Mouse (Mus musculus): ENCODE measurements around the gene Nedd4. TPM values are rescaled to one million over a fixed set of nuclear protein-coding genes. Genes with fewer than 3 reads are reported as not detected.

Nedd4 gene
- polyA plus RNA-seq, 1 experiment: 195 TPM

- Histone ChIP-seq H3K36me3 (ENCODE audit: control insufficient read depth, insufficient read depth) (peaks cover 19% of the 10 kb centered on the region), H3K4me3 (no peak overlapping the region), H3K79me2 (ENCODE audit: control insufficient read depth, insufficient read depth) (peaks cover 85% of the 10 kb centered on the region), H3K4me2 (ENCODE audit: low read depth) (peak overlapping the region; percentile 36), H3K27me3 (ENCODE audit: control insufficient read depth, insufficient read depth, insufficient read length) (no peaks in the 10 kb centered on the region), H3ac (ENCODE audit: control insufficient read depth, insufficient read length) (no peak overlapping the region)
- no peak for TF ChIP-seq E2F4 (IDR thresholded peaks at IDR 0.05; ENCODE audit: insufficient read depth)
- no peak for TF ChIP-seq USF1 (IDR thresholded peaks at IDR 0.05; ENCODE audit: low read depth)
- no peak for TF ChIP-seq POLR2AphosphoS2 (IDR thresholded peaks at IDR 0.05; ENCODE audit: insufficient read length, low read depth)
- TF ChIP-seq MAX (IDR thresholded peaks at IDR 0.05; ENCODE audit: low read depth): no peak
- TF ChIP-seq TCF3 (IDR thresholded peaks at IDR 0.05; ENCODE audit: insufficient read length, low read depth): no peak
- TF ChIP-seq MYOG (IDR thresholded peaks at IDR 0.05; ENCODE audit: control insufficient read depth in 1 of 3, insufficient read depth in 1 of 3, insufficient read length in 2 of 3, low read depth in 2 of 3): no peak
- no peak for TF ChIP-seq REST (IDR thresholded peaks at IDR 0.05; ENCODE audit: insufficient read depth, insufficient read length)
- TF ChIP-seq MYOD1 (IDR thresholded peaks at IDR 0.05; ENCODE audit: control insufficient read depth in 1 of 3, insufficient read length in 2 of 3, low read depth in 2 of 3): no peak
- TF ChIP-seq TCF12 (IDR thresholded peaks at IDR 0.05; ENCODE audit: insufficient read depth, poor library complexity, severe bottlenecking): no peak
- no peak for TF ChIP-seq POLR2A (IDR thresholded peaks at IDR 0.05; ENCODE audit: insufficient read length, low read depth)
- no peak for TF ChIP-seq SRF (IDR thresholded peaks at IDR 0.05; ENCODE audit: control insufficient read depth, insufficient read length, low read depth)
- no peak for TF ChIP-seq CEBPB (IDR thresholded peaks at IDR 0.05; ENCODE audit: insufficient read depth, poor library complexity, severe bottlenecking)
Observed at GRCm38 (mm10) chr9:72701441-72701840, 39.3 kb downstream of the Nedd4 start.

- Histone ChIP-seq H3ac (ENCODE audit: control insufficient read depth, insufficient read length) (no peak overlapping the region), H3K4me3 (no peak overlapping the region), H3K79me2 (ENCODE audit: control insufficient read depth, insufficient read depth) (peaks cover 79% of the 10 kb centered on the region), H3K27me3 (ENCODE audit: control insufficient read depth, insufficient read depth, insufficient read length) (no peaks in the 10 kb centered on the region), H3K36me3 (ENCODE audit: control insufficient read depth, insufficient read depth) (peaks cover 19% of the 10 kb centered on the region), H3K4me2 (ENCODE audit: low read depth) (peak overlapping the region; percentile 36)
- TF ChIP-seq TCF12 (IDR thresholded peaks at IDR 0.05; ENCODE audit: insufficient read depth, poor library complexity, severe bottlenecking): no peak
- TF ChIP-seq POLR2AphosphoS2 (IDR thresholded peaks at IDR 0.05; ENCODE audit: insufficient read length, low read depth): no peak
Observed at GRCm38 (mm10) chr9:72702075-72702474, 39.9 kb downstream of the Nedd4 start.

- Histone ChIP-seq H3ac (ENCODE audit: control insufficient read depth, insufficient read length) (no peak overlapping the region), H3K4me2 (ENCODE audit: low read depth) (peak overlapping the region; percentile 16), H3K79me2 (ENCODE audit: control insufficient read depth, insufficient read depth) (peaks cover 76% of the 10 kb centered on the region), H3K27me3 (ENCODE audit: control insufficient read depth, insufficient read depth, insufficient read length) (no peaks in the 10 kb centered on the region), H3K4me3 (no peak overlapping the region), H3K36me3 (ENCODE audit: control insufficient read depth, insufficient read depth) (peaks cover 19% of the 10 kb centered on the region)
- TF ChIP-seq USF1 (IDR thresholded peaks at IDR 0.05; ENCODE audit: low read depth) (no peak), REST (IDR thresholded peaks at IDR 0.05; ENCODE audit: insufficient read depth, insufficient read length) (no peak), POLR2AphosphoS2 (IDR thresholded peaks at IDR 0.05; ENCODE audit: insufficient read length, low read depth) (no peak), E2F4 (IDR thresholded peaks at IDR 0.05; ENCODE audit: insufficient read depth) (no peak), MYOD1 (IDR thresholded peaks at IDR 0.05; ENCODE audit: control insufficient read depth in 1 of 3, insufficient read length in 2 of 3, low read depth in 2 of 3) (no peak)
Observed at GRCm38 (mm10) chr9:72703142-72703541, 41.0 kb downstream of the Nedd4 start.

GRCm38 (mm10) chr9:72703754-72704153 is 41.6 kb downstream of the Nedd4 start:
- no peak overlapping the region for H3K4me3 ChIP-seq
- no peaks in the 10 kb centered on the region for H3K27me3 ChIP-seq (ENCODE audit: control insufficient read depth, insufficient read depth, insufficient read length)
- H3K4me2 ChIP-seq (ENCODE audit: low read depth): peak overlapping the region; percentile 16
- H3K36me3 ChIP-seq (ENCODE audit: control insufficient read depth, insufficient read depth): peaks cover 19% of the 10 kb centered on the region
- no peak overlapping the region for H3ac ChIP-seq (ENCODE audit: control insufficient read depth, insufficient read length)
- TF ChIP-seq MYOD1 (IDR thresholded peaks at IDR 0.05; ENCODE audit: control insufficient read depth in 1 of 3, insufficient read length in 2 of 3, low read depth in 2 of 3): peak in 2 of 3 experiments; percentile 44 to 74
- no peak for TF ChIP-seq USF1 (IDR thresholded peaks at IDR 0.05; ENCODE audit: low read depth)
- H3K79me2 ChIP-seq (ENCODE audit: control insufficient read depth, insufficient read depth): peaks cover 74% of the 10 kb centered on the region

DNA sequence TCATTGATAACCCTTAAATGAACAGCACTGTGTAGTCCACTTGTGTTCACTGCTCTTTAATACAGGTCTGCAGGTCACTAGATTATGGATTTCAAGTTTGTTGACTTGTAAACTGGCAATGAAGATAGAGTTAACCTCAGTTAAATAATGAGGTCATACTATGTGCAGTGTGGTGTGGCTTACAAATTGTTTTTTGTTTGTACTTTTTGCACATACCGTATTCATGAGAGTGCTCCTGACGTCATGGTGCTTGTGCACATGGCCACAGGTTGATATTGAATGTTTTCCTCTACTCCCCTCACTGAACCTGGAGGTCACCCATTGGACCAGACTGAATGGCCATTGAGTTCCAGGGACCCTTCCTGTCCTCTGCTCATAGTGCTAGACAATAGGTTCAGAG is 43.1 kb downstream of the Nedd4 start:
- Histone ChIP-seq H3ac (ENCODE audit: control insufficient read depth, insufficient read length) (no peak overlapping the region), H3K79me2 (ENCODE audit: control insufficient read depth, insufficient read depth) (peaks cover 59% of the 10 kb centered on the region), H3K27me3 (ENCODE audit: control insufficient read depth, insufficient read depth, insufficient read length) (no peaks in the 10 kb centered on the region), H3K4me3 (no peak overlapping the region), H3K4me2 (ENCODE audit: low read depth) (no peak overlapping the region), H3K36me3 (ENCODE audit: control insufficient read depth, insufficient read depth) (peaks cover 26% of the 10 kb centered on the region)
- TF ChIP-seq MYOG (IDR thresholded peaks at IDR 0.05; ENCODE audit: control insufficient read depth in 1 of 3, insufficient read depth in 1 of 3, insufficient read length in 2 of 3, low read depth in 2 of 3): no peak
- no peak for TF ChIP-seq CEBPB (IDR thresholded peaks at IDR 0.05; ENCODE audit: insufficient read depth, poor library complexity, severe bottlenecking)
- TF ChIP-seq POLR2A (IDR thresholded peaks at IDR 0.05; ENCODE audit: insufficient read length, low read depth): no peak
- TF ChIP-seq TCF12 (IDR thresholded peaks at IDR 0.05; ENCODE audit: insufficient read depth, poor library complexity, severe bottlenecking): no peak
- TF ChIP-seq USF1 (IDR thresholded peaks at IDR 0.05; ENCODE audit: low read depth): no peak
- no peak for TF ChIP-seq E2F4 (IDR thresholded peaks at IDR 0.05; ENCODE audit: insufficient read depth)
- no peak for TF ChIP-seq REST (IDR thresholded peaks at IDR 0.05; ENCODE audit: insufficient read depth, insufficient read length)
- no peak for TF ChIP-seq POLR2AphosphoS2 (IDR thresholded peaks at IDR 0.05; ENCODE audit: insufficient read length, low read depth)
- TF ChIP-seq TCF3 (IDR thresholded peaks at IDR 0.05; ENCODE audit: insufficient read length, low read depth): no peak
- TF ChIP-seq MYOD1 (IDR thresholded peaks at IDR 0.05; ENCODE audit: control insufficient read depth in 1 of 3, insufficient read length in 2 of 3, low read depth in 2 of 3): no peak
- no peak for TF ChIP-seq SRF (IDR thresholded peaks at IDR 0.05; ENCODE audit: control insufficient read depth, insufficient read length, low read depth)
- TF ChIP-seq MAX (IDR thresholded peaks at IDR 0.05; ENCODE audit: low read depth): no peak
